Mouse (Mus musculus): ENCODE data around the gene Rnf39.

Rnf39 gene

DNA sequence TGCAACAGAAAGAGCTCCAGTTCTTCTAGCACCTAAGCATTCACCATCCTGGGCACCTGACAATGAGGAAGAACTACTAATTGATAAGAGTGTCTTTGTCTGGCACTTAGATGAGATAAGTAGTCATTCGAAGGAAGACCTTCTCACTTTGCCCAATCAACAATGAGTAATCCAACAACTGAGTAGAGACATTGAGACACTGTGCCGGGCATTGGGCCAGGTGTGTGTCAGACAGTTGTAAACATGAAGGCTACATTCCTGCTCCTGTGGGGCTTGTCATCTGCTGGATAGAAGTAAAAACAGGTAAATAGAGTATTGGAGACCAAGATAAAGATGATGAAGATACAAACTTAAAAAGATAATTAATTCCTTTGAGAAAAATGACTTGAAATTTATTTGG lies 4.7 kb upstream of the Rnf39 start:
- DNase-seq (ENCODE audit: low read depth, low spot score): no peak

DNA sequence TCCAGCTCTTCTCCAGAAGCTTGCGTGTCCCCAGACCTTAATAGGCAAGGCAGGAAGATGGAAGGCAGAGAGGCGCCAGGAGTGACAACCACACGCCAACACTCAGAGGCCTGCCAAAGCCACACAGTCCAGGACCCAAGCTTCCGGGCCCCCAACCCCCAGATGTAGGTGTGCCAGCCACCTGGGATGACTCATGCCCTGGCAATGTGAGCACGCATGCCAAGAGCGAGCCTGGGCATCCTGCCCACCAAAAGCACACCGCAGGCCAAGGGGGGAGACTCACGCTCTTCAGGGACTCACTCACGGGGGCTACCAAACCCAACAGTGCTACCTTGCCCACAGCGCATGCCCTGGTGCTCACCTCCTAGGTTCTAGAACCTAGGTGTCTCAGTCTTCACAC lies 327 bp upstream of the Rnf39 start:
- no peak for DNase-seq (ENCODE audit: low read depth, low spot score)

DNA sequence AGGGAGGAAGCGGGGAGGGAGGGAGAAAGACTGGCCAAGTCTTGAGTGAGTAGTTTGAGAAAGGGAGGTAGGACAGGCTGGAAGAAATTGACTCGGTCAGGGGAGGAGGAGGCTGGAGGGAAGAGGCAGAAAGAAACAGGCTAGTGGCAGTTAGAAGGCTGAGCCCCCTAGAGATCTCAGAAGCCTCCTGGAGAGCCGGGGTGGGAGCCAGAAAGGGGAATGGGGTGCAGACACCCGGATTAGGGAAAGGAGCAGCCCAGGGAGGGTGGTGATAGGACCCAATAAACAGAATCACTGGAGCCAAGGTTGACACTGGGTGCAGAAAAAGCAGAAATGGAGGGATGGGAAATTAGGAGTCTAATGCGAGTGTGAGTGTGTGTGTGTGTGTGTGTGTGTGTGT lies 973 bp downstream of the Rnf39 start:
- DNase-seq (ENCODE audit: low read depth, low spot score): no peak

DNA sequence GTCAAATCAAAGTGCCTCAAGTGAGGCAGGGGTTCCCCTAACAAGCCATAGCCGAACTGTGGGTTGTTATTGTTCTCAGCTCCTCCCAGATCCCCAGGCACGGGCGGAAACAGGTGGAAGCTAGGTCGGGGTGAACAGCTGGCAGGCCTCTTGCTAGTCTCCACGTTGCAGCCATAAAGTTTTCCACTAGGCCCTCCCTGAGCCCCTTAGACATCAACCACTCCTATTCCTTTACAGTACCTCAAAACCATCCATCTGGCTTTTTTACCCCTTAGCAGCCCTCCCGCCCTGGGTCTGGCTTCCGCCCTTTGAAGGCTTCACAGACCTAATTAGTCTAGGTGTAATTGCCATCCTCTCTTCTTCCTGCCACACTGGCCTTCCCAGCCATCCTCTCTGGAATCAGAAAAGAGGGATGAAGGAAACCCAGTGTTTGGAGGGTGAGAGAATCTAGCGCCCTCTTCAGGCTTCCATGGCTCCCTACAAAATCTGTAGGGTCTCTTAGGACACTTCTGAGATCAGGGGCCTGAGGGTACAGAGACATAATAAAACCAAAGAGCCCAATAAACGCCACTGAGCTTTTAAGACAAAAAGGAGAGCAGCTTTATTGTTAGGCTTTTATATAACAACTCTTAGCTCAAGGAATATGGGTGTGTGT lies 1.5 kb downstream of the Rnf39 start:
- no peak for DNase-seq (ENCODE audit: low read depth, low spot score)

DNA sequence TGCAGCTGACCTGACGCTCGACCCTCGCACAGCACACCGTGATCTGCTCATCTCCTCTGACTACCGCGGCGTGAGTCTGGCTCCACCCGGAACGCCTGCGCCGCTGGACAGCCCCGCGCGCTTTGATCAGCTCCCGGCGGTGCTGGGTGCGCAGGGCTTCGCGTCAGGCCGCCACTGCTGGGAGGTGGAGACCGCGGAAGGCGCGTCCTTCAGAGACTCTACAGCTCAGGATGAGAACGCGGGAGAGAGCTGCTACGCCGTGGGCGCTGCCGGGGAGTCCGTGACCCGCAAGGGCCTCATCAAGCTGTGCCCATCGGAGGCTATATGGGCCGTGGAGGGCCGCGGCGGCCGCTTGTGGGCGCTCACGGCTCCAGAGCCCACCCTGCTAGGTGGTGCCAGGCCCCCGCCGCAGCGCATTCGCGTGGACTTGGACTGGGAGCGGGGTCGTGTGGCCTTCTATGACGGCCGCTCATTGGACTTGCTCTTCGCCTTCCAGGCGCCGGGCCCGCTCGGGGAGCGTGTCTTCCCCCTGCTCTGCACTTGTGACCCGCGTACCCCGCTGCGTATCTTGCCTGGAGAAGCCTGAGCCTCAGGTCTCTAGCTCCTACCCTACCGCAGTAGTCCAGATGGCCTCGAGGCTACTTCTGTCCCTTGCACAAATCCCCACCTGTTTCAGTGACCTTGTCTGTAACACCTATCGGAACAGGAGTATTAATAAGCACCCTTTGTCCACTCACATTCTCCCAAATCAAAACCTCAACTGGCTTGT lies 4.5 kb downstream of the Rnf39 start:
- no peak for DNase-seq (ENCODE audit: low read depth, low spot score)

DNA sequence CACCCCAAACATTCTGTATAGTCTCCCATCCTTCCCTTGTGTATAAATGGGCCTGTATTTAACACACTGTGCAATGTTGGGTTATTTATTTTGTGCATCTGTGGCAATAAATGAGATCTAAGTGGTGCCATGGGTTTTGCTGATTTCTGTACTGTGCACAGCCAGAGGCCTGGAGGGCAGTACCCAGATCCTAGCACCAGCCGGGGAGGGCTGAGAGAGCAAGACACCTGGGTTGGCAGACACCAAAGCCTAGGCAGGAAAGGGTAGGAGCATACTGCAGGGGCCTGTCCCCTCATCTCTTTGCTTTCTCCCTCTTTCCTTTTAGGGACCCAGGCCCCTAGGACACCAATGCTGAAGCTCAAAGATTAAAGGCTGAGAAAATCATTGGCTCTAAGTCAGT lies 5.6 kb downstream of the Rnf39 start:
- DNase-seq (ENCODE audit: low read depth, low spot score): no peak

DNA sequence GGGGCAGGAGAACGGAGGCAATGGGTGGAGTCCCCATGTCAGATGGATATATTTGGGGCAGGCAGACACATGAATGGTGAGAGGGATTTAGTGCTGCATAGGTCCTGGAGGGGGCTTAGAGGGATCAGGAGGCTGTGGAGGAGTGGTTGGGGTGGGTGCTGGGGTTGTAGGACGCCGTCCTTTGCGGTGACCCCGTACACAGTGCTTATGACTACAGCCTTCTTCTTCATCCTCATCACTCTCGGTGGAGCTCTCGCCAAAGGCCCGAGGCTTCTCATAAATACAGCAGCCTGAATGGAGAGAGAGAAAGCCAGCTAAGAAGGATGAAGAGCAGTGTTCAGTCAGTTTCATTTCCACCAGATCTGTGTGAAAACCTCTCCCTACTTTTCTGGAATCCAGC lies 6.5 kb downstream of the Rnf39 start:
- no peak for DNase-seq (ENCODE audit: low read depth, low spot score)

DNA sequence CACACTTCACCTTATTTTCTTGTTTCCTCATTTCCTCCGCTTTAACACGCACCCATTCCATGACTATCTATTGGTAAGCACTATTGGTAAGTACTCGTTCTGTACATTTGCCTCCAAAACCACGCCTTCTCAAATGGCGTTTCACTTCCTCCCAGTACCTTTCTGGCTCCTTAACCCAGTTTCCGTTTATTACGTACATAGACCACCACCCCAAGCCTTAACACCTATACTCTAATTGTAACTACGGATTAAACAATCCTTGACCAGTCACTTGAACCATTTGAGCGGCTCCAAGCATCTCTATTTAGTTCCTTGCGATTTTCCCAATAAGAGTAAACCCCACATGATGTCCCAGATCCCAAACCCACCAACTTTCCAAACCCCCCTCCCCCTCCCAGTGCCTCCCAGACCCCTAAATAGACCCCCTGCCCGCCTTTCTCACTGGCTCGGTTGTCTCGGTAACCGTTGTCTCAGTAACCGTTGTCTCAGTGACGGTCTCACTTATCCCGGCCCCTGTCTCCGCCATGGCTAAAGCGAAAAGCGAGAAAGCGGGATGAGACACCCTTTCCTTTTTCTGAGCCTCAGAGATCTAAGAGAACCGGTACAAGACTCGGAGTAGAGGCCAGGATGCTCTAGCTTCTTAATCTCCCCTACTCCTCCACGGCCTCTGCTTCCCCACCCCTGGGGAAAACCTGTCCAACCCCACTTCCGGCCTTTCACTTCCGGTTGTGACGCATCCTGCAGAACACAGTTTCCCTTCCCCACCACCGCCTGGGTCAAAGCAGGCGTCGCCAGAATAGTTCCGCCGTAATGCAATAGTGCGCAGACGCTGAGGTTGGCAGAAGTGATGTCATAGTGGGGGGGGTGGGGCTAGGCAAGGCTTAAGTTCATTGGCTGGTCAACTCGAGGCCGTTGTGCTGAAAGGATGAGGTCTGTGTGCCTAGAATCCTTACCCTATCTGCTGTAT lies 8.5 kb downstream of the Rnf39 start, which contains the start of gene Ppp1r11:
Gene Ppp1r11 (minus strand): TSS at position 761 of the 967 bp plus-strand sequence.
- DNase-seq (ENCODE audit: low read depth, low spot score): peak; percentile 99

DNA sequence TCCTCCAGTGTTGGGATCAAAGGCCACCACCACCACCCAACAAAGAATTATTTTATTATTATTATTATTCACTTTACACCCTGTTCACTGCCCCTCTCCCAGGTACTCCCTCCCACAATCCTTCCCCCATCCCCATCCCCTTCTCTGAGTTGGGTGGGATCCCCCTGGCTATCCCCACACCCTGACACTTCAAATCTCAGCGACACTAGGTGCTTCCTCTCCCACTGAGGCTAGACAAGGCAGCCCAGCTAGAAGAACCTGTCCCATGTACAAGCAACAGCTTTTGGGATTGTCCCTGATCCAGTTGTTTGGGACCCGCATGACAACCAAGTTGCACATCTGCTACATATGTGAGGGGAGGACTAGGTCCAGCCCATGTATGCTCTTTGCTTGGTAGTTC lies 9.9 kb downstream of the Rnf39 start:
- DNase-seq (ENCODE audit: low read depth, low spot score): no peak

DNA sequence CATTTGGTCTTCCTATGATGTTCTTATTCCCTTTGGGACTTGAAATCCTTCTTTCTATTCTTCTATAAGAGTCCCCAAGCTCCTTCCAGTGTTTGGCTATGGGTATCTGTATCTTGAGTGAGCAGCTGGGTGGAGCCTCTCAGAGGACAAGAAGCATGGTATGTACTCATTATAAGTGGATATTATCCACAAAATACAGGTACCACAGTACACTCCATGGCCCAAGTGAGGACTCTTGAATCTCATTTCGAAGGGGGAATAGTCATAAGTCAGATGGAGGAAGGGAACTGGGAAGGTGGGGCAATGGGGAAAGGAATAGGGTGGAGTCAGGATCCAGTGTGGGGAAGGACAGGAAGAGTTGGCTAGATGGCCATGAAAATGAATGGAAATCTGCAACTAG lies 10.3 kb downstream of the Rnf39 start:
- DNase-seq (ENCODE audit: low read depth, low spot score): no peak

DNA sequence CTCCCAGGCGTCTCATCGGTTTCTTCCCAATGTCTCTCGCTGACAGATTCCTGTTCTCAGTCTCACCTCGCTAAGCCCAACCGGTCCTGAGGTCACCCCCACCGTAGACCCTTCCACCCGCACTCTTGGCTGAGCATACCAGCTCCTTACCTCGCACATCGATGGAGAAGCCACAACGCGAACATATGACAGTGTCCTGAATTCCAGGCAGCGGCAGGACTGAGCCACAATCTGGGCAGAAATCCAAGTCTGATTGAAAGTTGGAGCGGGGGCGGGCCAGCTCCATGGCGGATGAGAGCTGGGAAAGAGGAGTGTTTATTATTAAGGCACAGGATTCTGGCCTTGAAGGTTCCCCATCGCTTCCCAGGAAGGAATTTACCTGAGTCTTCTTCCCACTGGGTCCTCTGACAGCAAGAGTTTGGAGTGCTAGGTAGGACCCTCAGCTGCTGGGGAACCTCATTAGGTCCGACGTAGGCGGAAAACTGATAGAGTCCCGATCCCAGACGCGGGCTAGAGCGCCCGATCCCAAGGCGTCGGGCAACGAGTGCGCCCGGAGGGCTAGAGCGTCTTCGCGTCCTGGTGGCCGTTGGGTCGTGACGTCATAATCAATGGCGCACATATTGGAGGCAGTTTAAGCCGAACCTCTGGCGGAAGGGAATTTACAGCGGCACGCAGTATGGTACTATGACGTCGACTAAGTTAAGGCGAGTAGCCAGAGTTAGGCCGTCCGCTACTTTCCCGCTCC lies 15.5 kb downstream of the Rnf39 start, which contains the start of the genes Znrd1 and Znrd1as:
Gene Znrd1 (minus strand): TSS at position 561 of the 745 bp plus-strand sequence.
Gene Znrd1as (plus strand): TSS at position 594 of the 745 bp plus-strand sequence.
- peak; percentile 96 for DNase-seq (ENCODE audit: low read depth, low spot score)

DNA sequence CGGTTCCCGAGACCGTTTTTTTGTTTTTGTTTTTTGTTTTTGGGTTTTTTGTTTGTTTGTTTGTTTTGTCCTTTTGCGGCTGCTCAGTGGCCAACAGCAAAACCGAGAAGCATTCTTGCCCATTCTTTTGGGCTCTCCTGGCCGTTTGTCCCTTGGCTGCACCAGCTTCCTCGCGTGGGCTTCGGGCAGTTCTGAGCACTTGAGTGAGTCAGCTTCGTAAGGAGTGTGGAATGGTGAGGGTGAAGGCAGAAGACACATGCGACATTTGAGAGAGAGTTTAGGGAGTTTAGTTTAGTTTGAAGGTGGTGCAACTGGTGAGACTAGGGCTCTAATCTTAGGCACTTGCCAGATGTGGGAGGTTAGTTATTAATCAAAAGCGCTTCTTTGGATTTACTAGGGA lies 16.2 kb downstream of the Rnf39 start:
- DNase-seq (ENCODE audit: low read depth, low spot score): no peak

DNA sequence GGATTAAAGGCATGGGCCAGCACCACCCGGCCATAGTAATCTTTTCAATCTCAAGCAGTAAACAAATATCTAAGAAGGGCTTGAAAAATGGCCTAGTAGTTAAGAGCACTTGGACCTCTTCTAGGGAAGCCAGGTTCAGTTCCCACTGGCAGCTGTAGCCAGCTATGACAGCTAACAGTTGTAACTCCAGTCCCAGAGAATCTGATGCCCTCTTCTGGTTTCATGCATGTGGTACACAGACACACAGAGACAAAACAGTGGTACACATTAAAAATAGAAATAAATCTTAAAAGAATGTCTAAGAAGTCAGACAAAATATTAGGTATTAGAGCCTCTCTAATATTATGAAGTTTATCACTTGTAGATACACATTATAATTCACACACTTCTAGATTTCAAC lies 18.4 kb downstream of the Rnf39 start:
- no peak for DNase-seq (ENCODE audit: low read depth, low spot score)

DNA sequence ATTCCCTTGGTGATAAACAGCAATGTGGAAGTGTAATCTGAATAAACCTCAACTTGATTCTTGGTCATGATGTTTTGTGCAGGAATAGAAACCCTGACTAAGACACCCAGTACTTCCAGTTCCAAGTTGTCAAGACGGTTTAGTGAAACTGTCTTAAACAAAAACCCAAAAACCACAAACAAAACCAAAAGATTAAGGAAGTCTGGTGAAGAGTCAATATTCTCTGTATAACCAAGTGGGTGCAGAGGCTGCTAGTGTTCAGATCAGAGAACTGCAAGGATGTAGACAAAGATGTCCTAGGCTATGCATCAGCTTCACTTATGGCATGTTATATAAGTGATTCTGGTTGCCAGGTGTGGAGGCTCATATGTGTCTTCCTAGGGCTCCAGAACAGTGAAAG lies 24.2 kb downstream of the Rnf39 start:
- peak; percentile 15 for DNase-seq (ENCODE audit: low read depth, low spot score)

DNA sequence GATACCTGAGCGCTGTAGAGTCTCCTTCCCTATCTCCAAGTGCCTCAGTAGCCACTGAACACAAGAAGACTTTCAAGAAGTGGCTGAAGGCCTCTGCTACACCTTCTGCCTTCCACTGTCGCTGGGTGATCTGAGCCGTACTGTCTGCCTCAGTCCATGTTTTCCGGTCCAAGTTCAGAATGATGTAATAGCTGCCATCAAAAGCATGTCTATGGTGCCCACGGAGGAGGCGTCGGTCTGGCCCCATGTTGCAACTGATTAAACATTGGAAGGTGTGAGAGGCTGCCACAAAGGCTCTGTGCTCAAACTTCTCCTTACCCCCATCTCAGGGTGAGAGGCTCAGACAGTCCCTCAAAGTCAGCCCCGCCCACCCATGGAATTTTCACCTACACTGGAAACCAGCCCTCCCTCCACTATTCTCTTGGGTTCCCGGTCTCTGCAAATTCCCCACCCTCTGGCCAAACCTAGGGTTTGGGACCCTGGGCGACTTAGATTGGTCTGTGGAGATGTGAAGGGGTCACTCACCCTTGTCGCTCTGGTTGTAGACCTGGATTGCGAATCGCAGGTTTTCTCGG lies 27.7 kb downstream of the Rnf39 start:
- DNase-seq (ENCODE audit: low read depth, low spot score): no peak

DNA sequence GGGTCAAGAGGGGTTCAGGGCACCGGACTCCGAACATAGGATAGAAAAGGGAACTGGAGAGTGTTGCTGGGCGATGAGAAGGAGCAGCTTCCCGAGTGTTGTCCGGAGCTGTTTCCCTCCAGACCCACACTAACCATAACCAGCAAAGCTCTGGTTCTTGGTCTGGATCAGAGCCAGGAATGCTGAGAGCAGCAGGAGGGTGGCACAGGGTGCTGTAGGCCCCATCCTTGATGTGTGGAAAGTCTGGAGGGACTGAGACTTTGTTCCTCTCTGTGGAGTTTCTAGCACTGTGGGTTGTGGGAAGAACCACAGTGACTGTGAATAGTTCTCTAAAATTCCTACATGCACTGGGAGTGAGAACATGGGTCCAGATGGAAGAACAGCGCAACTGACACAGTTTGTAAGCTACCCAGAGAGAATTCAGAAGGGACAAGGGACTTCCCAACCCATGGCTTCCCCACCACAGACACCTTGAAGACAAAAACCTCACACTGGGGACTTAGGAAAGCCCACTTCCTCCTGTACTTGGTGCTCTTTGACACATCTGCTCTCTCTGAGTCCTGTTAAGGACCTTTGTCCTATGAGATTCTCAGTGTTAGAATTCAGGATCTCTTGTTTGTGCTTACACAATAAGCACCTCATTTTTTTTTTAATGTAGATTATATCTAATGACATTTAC lies 28.6 kb downstream of the Rnf39 start:
- peak; percentile 22 for DNase-seq (ENCODE audit: low read depth, low spot score)

DNA sequence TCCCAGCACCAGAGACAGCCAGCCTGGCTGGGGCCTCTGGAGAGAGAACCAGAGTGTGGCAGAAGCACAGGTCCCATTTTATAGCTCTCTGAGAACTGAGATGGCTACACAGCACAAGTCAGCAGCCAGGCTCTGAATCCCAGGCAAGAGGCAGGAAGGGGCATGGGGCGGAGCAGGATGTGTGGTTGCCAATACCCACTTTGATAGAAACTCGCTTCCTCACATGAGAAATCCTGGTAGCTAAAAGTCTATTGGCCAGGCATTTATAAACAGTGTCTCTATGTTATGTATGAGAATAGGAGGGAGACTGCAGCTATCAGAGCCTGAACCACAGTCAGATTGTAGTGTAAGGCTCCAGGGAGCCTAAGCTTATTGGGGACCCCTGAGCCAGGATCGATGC lies 30.1 kb downstream of the Rnf39 start:
- no peak for DNase-seq (ENCODE audit: low read depth, low spot score)

DNA sequence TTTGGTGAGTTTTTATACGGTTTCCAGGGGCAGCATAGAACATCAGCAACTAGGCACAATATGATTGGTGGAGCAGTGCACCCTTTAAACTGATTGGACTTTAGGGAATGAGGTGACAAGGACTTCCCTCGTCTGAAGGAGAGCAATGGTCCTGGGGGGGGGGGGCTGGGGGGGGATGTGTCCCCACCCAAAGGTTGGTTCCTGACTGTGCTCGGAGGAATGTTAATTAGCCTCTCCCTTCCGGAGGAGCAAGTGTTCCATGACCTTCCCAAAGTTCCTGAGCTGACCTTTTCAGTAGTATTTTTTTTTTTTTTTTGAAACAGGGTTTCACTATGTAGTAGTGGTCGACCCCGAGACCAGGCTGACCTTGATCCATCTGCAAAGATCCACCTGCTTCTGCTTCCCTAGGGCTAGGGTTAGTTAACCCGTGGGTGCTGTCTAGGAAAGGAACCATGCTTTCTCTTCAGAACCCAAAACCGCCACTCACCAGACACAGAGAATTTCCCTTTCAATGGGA lies 30.6 kb downstream of the Rnf39 start:
- no peak for DNase-seq (ENCODE audit: low read depth, low spot score)

DNA sequence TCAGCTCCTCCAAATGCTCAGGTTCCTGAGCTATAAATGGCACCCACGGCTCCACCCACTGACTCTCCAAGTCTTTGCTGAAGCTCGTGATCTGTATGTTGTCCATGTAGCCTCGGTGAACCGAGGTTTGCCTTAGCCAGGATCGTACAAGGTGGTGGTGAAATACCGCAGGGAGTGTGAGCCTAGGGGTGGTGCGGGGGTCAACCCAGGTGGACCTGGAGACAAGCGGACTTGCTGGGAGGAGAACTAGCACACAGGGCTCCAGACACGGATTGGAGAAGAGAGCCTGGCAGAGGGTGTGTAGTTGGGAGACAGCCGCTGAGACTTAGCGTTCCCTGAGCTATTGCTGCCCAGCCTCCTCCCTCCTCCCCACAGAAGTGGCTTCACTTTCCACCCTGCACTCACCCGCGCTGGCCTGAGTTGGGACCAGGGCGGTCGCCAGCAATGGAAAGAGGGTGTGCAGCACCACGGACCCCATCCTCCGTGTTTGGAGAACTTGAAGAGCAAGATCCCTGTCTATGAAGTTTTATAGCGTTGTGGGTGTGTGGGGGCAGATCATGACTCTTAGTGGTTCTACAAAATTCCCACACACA lies 38.6 kb downstream of the Rnf39 start, which contains the start of gene 2410137M14Rik:
Gene 2410137M14Rik (minus strand): TSS at position 17 of the 593 bp plus-strand sequence.
- no peak for DNase-seq (ENCODE audit: low read depth, low spot score)

DNA sequence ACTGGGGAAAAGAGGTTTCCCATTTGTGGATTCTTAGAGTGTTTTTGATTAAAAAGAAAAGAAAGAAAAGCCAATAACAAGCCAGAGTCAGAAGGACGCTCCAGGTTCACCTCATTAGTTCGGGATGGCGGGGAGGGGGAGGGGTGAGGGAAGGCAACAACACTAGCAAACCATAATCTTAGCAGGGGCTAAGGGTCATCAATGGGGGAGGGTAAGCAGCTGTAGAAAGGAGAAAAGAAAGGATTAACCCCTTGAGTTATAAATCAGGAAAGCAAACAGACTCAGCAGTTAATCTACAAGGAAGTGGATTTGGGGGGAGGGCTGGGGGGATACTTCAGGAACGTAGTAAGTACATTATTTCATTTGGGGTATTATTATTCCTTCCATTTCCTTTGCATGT lies 39.1 kb downstream of the Rnf39 start:
- no peak for DNase-seq (ENCODE audit: low read depth, low spot score)
